Mouse (Mus musculus) small intestine, adult 2 months (tissue): ENCODE results near the gene Cadps2. TPM values are rescaled to one million over a fixed set of nuclear protein-coding genes. Genes with fewer than 3 reads are reported as not detected.

Experiments used
- H3K27ac ChIP-seq: fragments of 200-500 bp; 2 replicates; pipeline ENCODE4 v1.5.1; 2012; ENCODE audit warnings: low read depth, low read length, control low read depth, inconsistent platforms; ENCODE audit not compliant: insufficient read depth
- H3K27me3 ChIP-seq: fragments of 200-500 bp; 2 replicates; pipeline ENCODE4 v1.6.1; 2012; ENCODE audit warnings: mild to moderate bottlenecking, moderate library complexity, low read length, inconsistent platforms; ENCODE audit not compliant: control insufficient read depth, insufficient read depth
- H3K36me3 ChIP-seq: fragments of 200-500 bp; 2 replicates; pipeline ENCODE4 v1.6.1; 2012; ENCODE audit warnings: mild to moderate bottlenecking, low read length, control low read depth, inconsistent platforms; ENCODE audit not compliant: control insufficient read depth, insufficient read depth
- H3K4me1 ChIP-seq: fragments of 200-500 bp; 2 replicates; pipeline ENCODE4 v1.6.1; 2012; ENCODE audit warnings: low read length, inconsistent platforms, mixed read lengths; ENCODE audit not compliant: control insufficient read depth, insufficient read depth, insufficient read length
- H3K4me3 ChIP-seq: fragments of 200-500 bp; 2 replicates; pipeline ENCODE4 v1.5.1; 2012; ENCODE audit warnings: low read depth, mild to moderate bottlenecking, control low read depth, inconsistent platforms, low read length, moderate library complexity
- CTCF ChIP-seq: fragments of 200-500 bp; IDR thresholded peaks from 2 replicates; pipeline ENCODE4 v1.5.1; 2012; ENCODE audit warnings: low read depth, mild to moderate bottlenecking, control low read depth, inconsistent platforms, low read length, moderate library complexity, mixed read lengths; ENCODE audit not compliant: insufficient replicate concordance, insufficient read length; ENCODE audit errors: extremely low read depth
- POLR2A ChIP-seq: fragments of 200-500 bp; IDR thresholded peaks from 2 replicates; pipeline ENCODE4 v1.6.1; 2012; ENCODE audit warnings: low read depth, mild to moderate bottlenecking, control low read depth, inconsistent platforms, low read length, moderate library complexity
- WGBS: fragments of 180-500 bp; shearing (Covaris S2); methylation state at CpG from one replicate; pipeline ENCODE4 v1.1.7; 2018; 5-methylcytosine and 5-hydroxymethylcytosine counted together
- polyA plus RNA-seq: library from polyadenylated mRNA; depleted of rRNA; stranded (reverse); fragments of >200 nt; gene quantifications from 2 replicates; pipeline ENCODE4 v1.2.3, GENCODE M21; 2012

Gene Cadps2
- polyA plus RNA-seq, 1 experiment: 3.6 TPM

DNA sequence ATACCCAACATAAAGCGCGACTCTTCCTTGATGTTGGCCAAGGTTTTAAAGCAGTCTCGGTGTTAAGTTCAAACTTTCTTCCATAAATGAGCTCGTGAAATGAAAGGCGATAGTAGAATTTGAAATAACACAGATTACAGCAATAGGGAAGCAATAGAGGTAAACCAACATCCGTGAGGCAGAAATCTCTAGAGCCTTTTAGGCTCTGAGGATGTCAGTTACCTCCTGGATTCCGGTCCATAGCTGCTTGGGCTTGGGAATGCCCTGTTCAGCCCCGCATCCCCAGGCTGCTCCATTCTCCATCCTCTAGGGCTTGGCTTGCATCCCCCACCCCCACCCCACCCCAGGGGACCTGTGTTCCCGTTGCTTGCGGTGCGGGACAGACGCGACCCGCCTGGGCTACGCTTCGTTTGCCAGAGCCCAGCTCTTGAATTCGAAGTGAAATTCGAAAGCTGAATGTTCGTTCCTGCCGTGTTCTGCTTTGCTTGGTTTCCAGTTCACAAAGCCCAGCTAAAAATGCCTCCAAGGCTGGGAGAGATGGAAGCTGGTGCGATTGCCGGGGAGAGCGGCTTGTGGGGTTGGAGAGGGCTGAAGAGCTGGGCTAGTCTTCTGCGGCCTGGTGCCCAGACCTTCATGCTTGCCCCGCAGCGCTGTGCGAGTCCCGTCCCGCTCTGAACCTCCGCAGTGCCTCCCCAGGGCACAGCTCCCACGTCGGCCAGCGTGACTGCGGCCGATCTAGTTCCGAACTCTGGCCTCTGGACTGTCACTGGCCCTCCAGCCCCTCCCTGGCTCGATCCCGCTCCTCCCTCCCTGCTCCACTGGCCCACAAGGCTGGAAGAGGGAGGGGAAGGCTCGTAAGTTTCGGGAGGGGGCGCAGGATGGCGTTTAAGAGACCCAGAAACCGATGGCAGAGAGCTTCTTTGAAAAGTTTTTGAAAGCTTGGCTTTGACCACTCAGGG lies 585.6 kb downstream of the Cadps2 start:
- Histone ChIP-seq H3K36me3 (no peaks in the 10 kb centered on the region), H3K4me3 (no peak overlapping the region), H3K4me1 (peaks cover 3% of the 10 kb centered on the region; the same call in 1 of the 2 replicates), H3K27me3 (peaks cover 58% of the 10 kb centered on the region), H3K27ac (no peak overlapping the region)
- TF ChIP-seq CTCF (no peak), POLR2A (no peak)
- 3% methylated on average over 43 of the region's 43 CpGs for WGBS

- Histone ChIP-seq H3K4me1 (peaks cover 3% of the 10 kb centered on the region; the same call in 1 of the 2 replicates), H3K27ac (no peak overlapping the region), H3K27me3 (peaks cover 64% of the 10 kb centered on the region), H3K4me3 (no peak overlapping the region), H3K36me3 (no peaks in the 10 kb centered on the region)
- TF ChIP-seq POLR2A (no peak), CTCF (no peak)
- WGBS: 6% methylated on average over 20 of the region's 20 CpGs
These were observed 586.8 kb downstream of the Cadps2 start for GRCm38 (mm10) chr6:23252196-23253135.

DNA sequence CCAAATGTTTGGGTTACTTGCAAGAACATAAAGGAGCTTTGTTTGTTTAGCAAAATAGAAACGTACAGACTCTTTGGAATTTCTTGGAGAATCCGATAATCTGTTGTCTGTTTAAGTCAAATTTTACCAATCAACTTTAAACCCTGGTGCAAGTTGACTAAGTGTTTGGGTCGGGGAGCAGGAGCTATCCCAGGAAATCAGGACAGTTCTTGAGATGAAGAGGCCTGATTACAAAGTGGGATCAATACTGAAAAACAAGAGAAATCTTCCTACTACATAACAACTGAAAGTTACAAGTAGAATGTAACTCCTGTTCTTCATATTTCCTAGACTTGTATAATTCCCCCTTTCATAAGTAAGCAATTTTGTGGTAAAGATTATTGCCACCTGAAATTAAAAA lies 587.8 kb downstream of the Cadps2 start:
- no peak for TF ChIP-seq POLR2A
- TF ChIP-seq CTCF: no peak
- peaks cover 3% of the 10 kb centered on the region; the same call in 1 of the 2 replicates for H3K4me1 ChIP-seq
- no peaks in the 10 kb centered on the region for H3K36me3 ChIP-seq
- 5% methylated on average over 3 of the region's 3 CpGs for WGBS
- H3K27ac ChIP-seq: no peak overlapping the region
- no peak overlapping the region for H3K4me3 ChIP-seq
- peaks cover 67% of the 10 kb centered on the region for H3K27me3 ChIP-seq

DNA sequence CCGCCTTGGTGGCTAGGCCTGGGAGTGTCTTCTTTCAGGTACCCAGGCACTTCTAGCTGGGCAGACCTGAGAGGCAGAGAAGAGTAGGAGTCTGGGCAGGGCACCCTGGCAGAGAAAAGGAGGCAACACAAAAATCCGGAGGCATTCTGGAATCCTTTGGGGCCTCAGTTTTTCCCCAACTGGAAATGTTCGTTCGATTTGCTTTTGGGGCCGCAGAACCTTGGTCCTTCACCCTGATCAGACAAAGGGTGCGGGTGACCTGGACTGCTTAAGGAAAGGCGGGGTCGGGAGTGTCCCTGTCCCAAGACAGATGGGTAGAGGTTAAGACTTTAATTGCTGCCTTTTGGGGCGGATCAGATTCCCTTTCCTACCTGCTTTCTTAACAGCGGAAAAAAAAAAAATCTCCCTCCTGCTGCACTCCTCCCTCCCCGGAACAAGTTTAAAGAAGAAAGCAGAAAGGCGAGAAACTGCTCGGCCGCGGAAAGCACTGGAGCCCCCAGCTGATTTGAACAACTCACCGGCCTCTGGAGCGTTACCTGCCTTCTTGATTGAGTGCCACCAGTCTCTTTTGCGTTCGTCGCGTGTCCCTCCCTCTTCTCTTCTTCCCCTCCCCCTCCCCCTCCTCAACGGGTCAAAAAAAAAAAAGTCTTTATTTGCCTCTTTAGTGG lies 588.8 kb downstream of the Cadps2 start:
- H3K4me3 ChIP-seq: no peak overlapping the region
- H3K27me3 ChIP-seq: peaks cover 72% of the 10 kb centered on the region
- WGBS: 4% methylated on average over 22 of the region's 22 CpGs

DNA sequence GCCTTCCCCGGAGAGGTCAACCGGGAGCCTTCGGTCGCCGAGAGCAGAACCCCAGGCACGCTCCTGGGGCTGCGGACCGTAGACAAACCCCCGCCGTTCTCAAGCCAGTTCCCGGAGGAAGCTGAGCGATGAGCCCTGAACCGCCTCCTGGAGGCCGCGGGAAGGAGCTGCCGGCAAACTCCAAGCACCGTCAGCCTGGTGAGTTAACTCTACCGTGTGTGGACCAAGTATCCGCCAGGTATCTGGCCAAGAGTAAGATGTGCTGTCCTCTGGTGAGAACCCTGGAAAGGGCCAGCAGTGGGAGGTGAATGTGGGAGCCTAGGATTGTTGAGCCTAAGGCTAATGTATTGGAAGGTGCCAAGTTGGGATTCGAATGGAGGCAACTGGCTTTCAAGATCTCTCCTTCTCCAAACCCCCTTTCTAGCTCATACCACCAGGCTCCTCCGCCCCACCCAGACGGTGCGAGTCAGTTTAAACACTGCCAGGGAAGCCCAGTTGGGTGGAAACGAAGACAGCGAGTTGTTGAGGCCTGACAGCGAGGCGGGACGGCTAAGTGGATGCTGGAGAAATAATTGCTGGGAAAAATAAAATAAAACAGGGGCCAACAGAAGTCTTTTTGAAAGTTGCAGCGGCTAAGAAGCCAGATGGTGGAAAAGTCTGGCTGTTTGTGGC lies 589.5 kb downstream of the Cadps2 start:
- WGBS: 4% methylated on average over 29 of the region's 29 CpGs
- Histone ChIP-seq H3K27ac (no peak overlapping the region), H3K4me1 (peaks cover 3% of the 10 kb centered on the region; the same call in 1 of the 2 replicates), H3K4me3 (no peak overlapping the region), H3K36me3 (no peaks in the 10 kb centered on the region), H3K27me3 (peaks cover 67% of the 10 kb centered on the region)
- no peak for TF ChIP-seq CTCF
- no peak for TF ChIP-seq POLR2A

More for the DNA sequence above, 588.8 kb downstream of the Cadps2 start:
- H3K36me3 ChIP-seq: no peaks in the 10 kb centered on the region
- peaks cover 3% of the 10 kb centered on the region; the same call in 1 of the 2 replicates for H3K4me1 ChIP-seq
- TF ChIP-seq CTCF: no peak
- no peak for TF ChIP-seq POLR2A
- H3K27ac ChIP-seq: no peak overlapping the region

GRCm38 (mm10) chr6:23249053-23249401 lies 590.2 kb downstream of the Cadps2 start:
- H3K4me1 ChIP-seq: peaks cover 3% of the 10 kb centered on the region; the same call in 1 of the 2 replicates
- H3K36me3 ChIP-seq: no peaks in the 10 kb centered on the region
- no peak overlapping the region for H3K4me3 ChIP-seq
- no peak overlapping the region for H3K27ac ChIP-seq
- 2% methylated on average over 24 of the region's 24 CpGs for WGBS
- TF ChIP-seq POLR2A: no peak
- TF ChIP-seq CTCF: no peak
- H3K27me3 ChIP-seq: peaks cover 67% of the 10 kb centered on the region
